Mouse (Mus musculus) hindlimb bud, embryonic 11.5 days (tissue): ENCODE measurements around the gene Fanci.

Experiments
- DNase-seq: peaks from one replicate; pipeline ENCODE4 v3.0.0-alpha.2; 2012; ENCODE audit warnings: low read depth, low spot score; ENCODE audit errors: extremely low spot score

The Fanci gene

GRCm38 (mm10) chr7:79391883-79392649 lies at the start of gene Fanci:
Gene Fanci, plus strand, starts transcription at chr7:79391929.
- DNase-seq: peak; percentile 91

- DNase-seq: no peak
Measured at GRCm38 (mm10) chr7:79345902-79346301, 45.8 kb upstream of the Fanci start.

- DNase-seq: no peak
Measured at GRCm38 (mm10) chr7:79346555-79347075, 45.1 kb upstream of the Fanci start.

GRCm38 (mm10) chr7:79347108-79347813 lies 44.5 kb upstream of the Fanci start:
- DNase-seq: no peak

- no peak for DNase-seq
Measured at GRCm38 (mm10) chr7:79348816-79349215, 42.9 kb upstream of the Fanci start.

- peak; percentile 77 for DNase-seq
Measured at GRCm38 (mm10) chr7:79349738-79350386, 41.9 kb upstream of the Fanci start.

GRCm38 (mm10) chr7:79358350-79359182 lies 33.2 kb upstream of the Fanci start:
- no peak for DNase-seq

- DNase-seq: no peak
Measured at GRCm38 (mm10) chr7:79359183-79359435, 32.6 kb upstream of the Fanci start.

GRCm38 (mm10) chr7:79360056-79360455 lies 31.7 kb upstream of the Fanci start:
- no peak for DNase-seq

- DNase-seq: no peak
Measured at GRCm38 (mm10) chr7:79362208-79362607, 29.5 kb upstream of the Fanci start.

GRCm38 (mm10) chr7:79362830-79363229 lies 28.9 kb upstream of the Fanci start:
- DNase-seq: no peak

- DNase-seq: no peak
Measured at GRCm38 (mm10) chr7:79363370-79364043, 28.2 kb upstream of the Fanci start.

GRCm38 (mm10) chr7:79368664-79369063 lies 23.1 kb upstream of the Fanci start:
- DNase-seq: no peak

- DNase-seq: no peak
Measured at GRCm38 (mm10) chr7:79369416-79369815, 22.3 kb upstream of the Fanci start.

- no peak for DNase-seq
Measured at GRCm38 (mm10) chr7:79371321-79371879, 20.3 kb upstream of the Fanci start.

- DNase-seq: no peak
Measured at GRCm38 (mm10) chr7:79374017-79374416, 17.7 kb upstream of the Fanci start.

GRCm38 (mm10) chr7:79375594-79375993 lies 16.1 kb upstream of the Fanci start:
- DNase-seq: no peak

GRCm38 (mm10) chr7:79376516-79377275 lies 15.0 kb upstream of the Fanci start:
- no peak for DNase-seq

- no peak for DNase-seq
Measured at GRCm38 (mm10) chr7:79386422-79387133, 5.2 kb upstream of the Fanci start, which contains the start of gene Rlbp1. Gene Rlbp1, minus strand, starts transcription at chr7:79387048.
